Mouse (Mus musculus): ENCODE measurements around the gene Osgin1. TPM values are rescaled to one million over a fixed set of nuclear protein-coding genes. Genes with fewer than 3 reads are reported as not detected.

Gene Osgin1
- polyA plus RNA-seq, 1 experiment from 2014 or later: 0.35 TPM

- Histone ChIP-seq H3K36me3 (ENCODE audit: control insufficient read depth, insufficient read depth, low read length) (no peaks in the 10 kb centered on the region), H3K27ac (ENCODE audit: low read depth, low read length) (no peak overlapping the region), H3K4me2 (ENCODE audit: low read depth, low read length) (no peak overlapping the region), H3K9me3 (ENCODE audit: control insufficient read depth, low read length) (no peaks in the 10 kb centered on the region), H3K27me3 (ENCODE audit: control insufficient read depth, insufficient read depth, low read length) (no peaks in the 10 kb centered on the region), H3K4me3 (ENCODE audit: low read depth, low read length) (no peak overlapping the region), H3K9ac (replicated peaks; ENCODE audit: low read depth, low read length) (no peak overlapping the region), H3K4me1 (ENCODE audit: control insufficient read depth, insufficient read depth, low read length) (no peaks in the 10 kb centered on the region)
- 78% methylated on average over 12 of the region's 12 CpGs for WGBS
- ATAC-seq (ENCODE audit: low read depth): no peak
These were observed 6.1 kb upstream of the Osgin1 start for GRCm38 (mm10) chr8:119427634-119428349.

- Histone ChIP-seq H3K36me3 (ENCODE audit: control insufficient read depth, insufficient read depth, low read length) (no peaks in the 10 kb centered on the region), H3K9ac (replicated peaks; ENCODE audit: low read depth, low read length) (no peak overlapping the region), H3K27me3 (ENCODE audit: control insufficient read depth, insufficient read depth, low read length) (no peaks in the 10 kb centered on the region), H3K4me3 (ENCODE audit: low read depth, low read length) (no peak overlapping the region), H3K27ac (ENCODE audit: low read depth, low read length) (no peak overlapping the region), H3K4me1 (ENCODE audit: control insufficient read depth, insufficient read depth, low read length) (no peaks in the 10 kb centered on the region), H3K9me3 (ENCODE audit: control insufficient read depth, low read length) (no peaks in the 10 kb centered on the region), H3K4me2 (ENCODE audit: low read depth, low read length) (no peak overlapping the region)
- WGBS: 81% methylated on average over 7 of the region's 7 CpGs
- no peak for ATAC-seq (ENCODE audit: low read depth)
These were observed 5.6 kb upstream of the Osgin1 start for GRCm38 (mm10) chr8:119428350-119428740.

GRCm38 (mm10) chr8:119428766-119429327 is 5.1 kb upstream of the Osgin1 start:
- Histone ChIP-seq H3K27ac (ENCODE audit: low read depth, low read length) (no peak overlapping the region), H3K4me3 (ENCODE audit: low read depth, low read length) (no peak overlapping the region), H3K36me3 (ENCODE audit: control insufficient read depth, insufficient read depth, low read length) (no peaks in the 10 kb centered on the region), H3K9ac (replicated peaks; ENCODE audit: low read depth, low read length) (no peak overlapping the region), H3K9me3 (ENCODE audit: control insufficient read depth, low read length) (no peaks in the 10 kb centered on the region), H3K4me1 (ENCODE audit: control insufficient read depth, insufficient read depth, low read length) (no peaks in the 10 kb centered on the region), H3K27me3 (ENCODE audit: control insufficient read depth, insufficient read depth, low read length) (no peaks in the 10 kb centered on the region), H3K4me2 (ENCODE audit: low read depth, low read length) (no peak overlapping the region)
- no peak for ATAC-seq (ENCODE audit: low read depth)
- WGBS: 82% methylated on average over 5 of the region's 5 CpGs

GRCm38 (mm10) chr8:119429552-119429951 is 4.4 kb upstream of the Osgin1 start:
- Histone ChIP-seq H3K27ac (ENCODE audit: low read depth, low read length) (no peak overlapping the region), H3K4me2 (ENCODE audit: low read depth, low read length) (no peak overlapping the region), H3K36me3 (ENCODE audit: control insufficient read depth, insufficient read depth, low read length) (no peaks in the 10 kb centered on the region), H3K9ac (replicated peaks; ENCODE audit: low read depth, low read length) (no peak overlapping the region), H3K27me3 (ENCODE audit: control insufficient read depth, insufficient read depth, low read length) (no peaks in the 10 kb centered on the region), H3K4me1 (ENCODE audit: control insufficient read depth, insufficient read depth, low read length) (no peaks in the 10 kb centered on the region), H3K4me3 (ENCODE audit: low read depth, low read length) (no peak overlapping the region), H3K9me3 (ENCODE audit: control insufficient read depth, low read length) (no peaks in the 10 kb centered on the region)
- ATAC-seq (ENCODE audit: low read depth): no peak
- 87% methylated on average over 3 of the region's 3 CpGs for WGBS

GRCm38 (mm10) chr8:119430250-119430649 is 3.7 kb upstream of the Osgin1 start:
- Histone ChIP-seq H3K4me1 (ENCODE audit: control insufficient read depth, insufficient read depth, low read length) (no peaks in the 10 kb centered on the region), H3K27me3 (ENCODE audit: control insufficient read depth, insufficient read depth, low read length) (no peaks in the 10 kb centered on the region), H3K4me3 (ENCODE audit: low read depth, low read length) (no peak overlapping the region), H3K9me3 (ENCODE audit: control insufficient read depth, low read length) (no peaks in the 10 kb centered on the region), H3K9ac (replicated peaks; ENCODE audit: low read depth, low read length) (no peak overlapping the region), H3K27ac (ENCODE audit: low read depth, low read length) (no peak overlapping the region), H3K4me2 (ENCODE audit: low read depth, low read length) (no peak overlapping the region), H3K36me3 (ENCODE audit: control insufficient read depth, insufficient read depth, low read length) (no peaks in the 10 kb centered on the region)
- 82% methylated on average over 8 of the region's 8 CpGs for WGBS
- no peak for ATAC-seq (ENCODE audit: low read depth)

- no peak overlapping the region for H3K4me3 ChIP-seq (ENCODE audit: low read depth, low read length)
- H3K27ac ChIP-seq (ENCODE audit: low read depth, low read length): no peak overlapping the region
- H3K9ac ChIP-seq (replicated peaks; ENCODE audit: low read depth, low read length): no peak overlapping the region
- no peaks in the 10 kb centered on the region for H3K27me3 ChIP-seq (ENCODE audit: control insufficient read depth, insufficient read depth, low read length)
- H3K4me1 ChIP-seq (ENCODE audit: control insufficient read depth, insufficient read depth, low read length): no peaks in the 10 kb centered on the region
- no peak for ATAC-seq (ENCODE audit: low read depth)
- H3K9me3 ChIP-seq (ENCODE audit: control insufficient read depth, low read length): no peaks in the 10 kb centered on the region
- WGBS: 87% methylated on average over 7 of the region's 7 CpGs
- H3K36me3 ChIP-seq (ENCODE audit: control insufficient read depth, insufficient read depth, low read length): no peaks in the 10 kb centered on the region
- H3K4me2 ChIP-seq (ENCODE audit: low read depth, low read length): no peak overlapping the region
These were observed 3.2 kb upstream of the Osgin1 start for GRCm38 (mm10) chr8:119430690-119431089.

GRCm38 (mm10) chr8:119432372-119432771 is 1.6 kb upstream of the Osgin1 start:
- H3K27me3 ChIP-seq (ENCODE audit: control insufficient read depth, insufficient read depth, low read length): no peaks in the 10 kb centered on the region
- no peak overlapping the region for H3K4me3 ChIP-seq (ENCODE audit: low read depth, low read length)
- no peaks in the 10 kb centered on the region for H3K36me3 ChIP-seq (ENCODE audit: control insufficient read depth, insufficient read depth, low read length)
- H3K4me2 ChIP-seq (ENCODE audit: low read depth, low read length): no peak overlapping the region
- H3K9me3 ChIP-seq (ENCODE audit: control insufficient read depth, low read length): no peaks in the 10 kb centered on the region
- WGBS: 75% methylated on average over 3 of the region's 3 CpGs
- ATAC-seq (ENCODE audit: low read depth): no peak
- no peak overlapping the region for H3K9ac ChIP-seq (replicated peaks; ENCODE audit: low read depth, low read length)
- H3K4me1 ChIP-seq (ENCODE audit: control insufficient read depth, insufficient read depth, low read length): no peaks in the 10 kb centered on the region
- H3K27ac ChIP-seq (ENCODE audit: low read depth, low read length): no peak overlapping the region

GRCm38 (mm10) chr8:119434569-119434968 is 645 bp downstream of the Osgin1 start:
- H3K36me3 ChIP-seq (ENCODE audit: control insufficient read depth, insufficient read depth, low read length): no peaks in the 10 kb centered on the region
- no peaks in the 10 kb centered on the region for H3K9me3 ChIP-seq (ENCODE audit: control insufficient read depth, low read length)

GRCm38 (mm10) chr8:119435527-119435926 is 1.6 kb downstream of the Osgin1 start:
- Histone ChIP-seq H3K4me1 (ENCODE audit: control insufficient read depth, insufficient read depth, low read length) (no peaks in the 10 kb centered on the region; the same call in none of the 2 replicates), H3K9ac (replicated peaks; ENCODE audit: low read depth, low read length) (no peak overlapping the region), H3K27me3 (ENCODE audit: control insufficient read depth, insufficient read depth, low read length) (no peaks in the 10 kb centered on the region), H3K4me2 (ENCODE audit: low read depth, low read length) (no peak overlapping the region), H3K36me3 (ENCODE audit: control insufficient read depth, insufficient read depth, low read length) (no peaks in the 10 kb centered on the region), H3K9me3 (ENCODE audit: control insufficient read depth, low read length) (no peaks in the 10 kb centered on the region), H3K27ac (ENCODE audit: low read depth, low read length) (no peak overlapping the region), H3K4me3 (ENCODE audit: low read depth, low read length) (no peak overlapping the region)
- WGBS: 86% methylated on average over 7 of the region's 7 CpGs
- no peak for ATAC-seq (ENCODE audit: low read depth)

More at GRCm38 (mm10) chr8:119434569-119434968, 645 bp downstream of the Osgin1 start:
- Histone ChIP-seq H3K4me2 (ENCODE audit: low read depth, low read length) (no peak overlapping the region), H3K27me3 (ENCODE audit: control insufficient read depth, insufficient read depth, low read length) (no peaks in the 10 kb centered on the region), H3K4me1 (ENCODE audit: control insufficient read depth, insufficient read depth, low read length) (no peaks in the 10 kb centered on the region), H3K9ac (replicated peaks; ENCODE audit: low read depth, low read length) (no peak overlapping the region), H3K4me3 (ENCODE audit: low read depth, low read length) (no peak overlapping the region), H3K27ac (ENCODE audit: low read depth, low read length) (no peak overlapping the region)
- WGBS: 77% methylated on average over 6 of the region's 6 CpGs
- no peak for ATAC-seq (ENCODE audit: low read depth)

Measured in neural tube, embryonic 14.5 days (tissue).